Mouse (Mus musculus) cerebellum, adult 2 months (tissue): ENCODE measurements around the gene Hfe. TPM values are rescaled to one million over a fixed set of nuclear protein-coding genes. Genes with fewer than 3 reads are reported as not detected.
A peak's percentile ranks its signal among the peaks of the same experiment; 100 is the strongest.

Experiments
- DNase-seq, 2 experiments: peaks; one replicate each; pipeline ENCODE4 v3.0.0; 2021
- H3K27ac ChIP-seq: fragments of 200-500 bp; 2 replicates; pipeline ENCODE4 v1.5.1; 2012; ENCODE audit warnings: low read length, control low read depth, inconsistent platforms; ENCODE audit not compliant: insufficient read depth
- H3K27me3 ChIP-seq: fragments of 200-500 bp; 2 replicates; pipeline ENCODE4 v1.6.1; 2012; ENCODE audit warnings: inconsistent platforms, mild to moderate bottlenecking, low read length, moderate library complexity; ENCODE audit not compliant: control insufficient read depth, insufficient read depth
- H3K4me1 ChIP-seq: fragments of 200-500 bp; 2 replicates; pipeline ENCODE4 v1.6.1; 2011; ENCODE audit warnings: low read length; ENCODE audit not compliant: control insufficient read depth, insufficient read depth
- H3K4me3 ChIP-seq: fragments of 200-500 bp; replicated peaks from 2 replicates; pipeline ENCODE3; 2011; ENCODE audit warnings: mild to moderate bottlenecking, low read depth, low read length, control low read depth; ENCODE audit not compliant: insufficient read depth
- CTCF ChIP-seq: fragments of 200-500 bp; IDR thresholded peaks from 2 replicates; pipeline ENCODE4 v1.5.1; 2011; ENCODE audit warnings: low read depth, mild to moderate bottlenecking, control low read depth, low read length, moderate library complexity, borderline replicate concordance; ENCODE audit not compliant: insufficient read depth
- POLR2A ChIP-seq: fragments of 200-500 bp; IDR thresholded peaks from 2 replicates; pipeline ENCODE4 v1.6.1; 2011; ENCODE audit warnings: low read length, control low read depth, borderline replicate concordance; ENCODE audit not compliant: insufficient read depth
- WGBS: fragments of 180-500 bp; shearing (Covaris S2); methylation state at CpG from one replicate; pipeline ENCODE4 v1.1.7; 2018; 5-methylcytosine and 5-hydroxymethylcytosine counted together
- polyA plus RNA-seq: library from polyadenylated mRNA; depleted of rRNA; stranded (reverse); fragments of >200 nt; gene quantifications from 2 replicates; pipeline ENCODE4 v1.2.3, GENCODE M21; 2012

Gene Hfe
- polyA plus RNA-seq, 1 experiment: 6.2 TPM

GRCm38 (mm10) chr13:23740256-23740840, 29.7 kb upstream of the Hfe start:
- Histone ChIP-seq H3K27me3 (no peaks in the 10 kb centered on the region), H3K4me1 (no peaks in the 10 kb centered on the region), H3K27ac (peak overlapping the region; percentile 34; the same call in 1 of the 2 replicates), H3K4me3 (peak overlapping the region; percentile 88)
- WGBS: 36% methylated on average over 13 of the region's 13 CpGs
- no peak for DNase-seq
- TF ChIP-seq POLR2A (no peak), CTCF (no peak)

GRCm38 (mm10) chr13:23739922-23740252, 29.2 kb upstream of the Hfe start:
- peak overlapping the region; percentile 34; the same call in 1 of the 2 replicates for H3K27ac ChIP-seq
- peak; percentile 6; the same call in 1 of the 2 replicates for TF ChIP-seq POLR2A
- no peak for TF ChIP-seq CTCF
- no peaks in the 10 kb centered on the region for H3K27me3 ChIP-seq
- WGBS: under 1% methylated on average over 14 of the region's 14 CpGs
- H3K4me3 ChIP-seq: peak overlapping the region; percentile 88
- no peak for DNase-seq
- H3K4me1 ChIP-seq: no peaks in the 10 kb centered on the region

GRCm38 (mm10) chr13:23739069-23739921, 28.6 kb upstream of the Hfe start:
- H3K27ac ChIP-seq: peak overlapping the region; percentile 45; the same call in 1 of the 2 replicates
- H3K4me1 ChIP-seq: no peaks in the 10 kb centered on the region
- WGBS: under 1% methylated on average over 39 of the region's 39 CpGs
- DNase-seq: peak; percentile 87 to 92
- H3K27me3 ChIP-seq: no peaks in the 10 kb centered on the region
- H3K4me3 ChIP-seq: peak overlapping the region; percentile 88
- TF ChIP-seq POLR2A (peak; percentile 22; the same call in 1 of the 2 replicates), CTCF (no peak)

GRCm38 (mm10) chr13:23738677-23739068, 28.0 kb upstream of the Hfe start, which contains the start of gene Hist1h1c:
Hist1h1c (plus strand) TSS chr13:23738808.
- DNase-seq: peak; percentile 78 to 80
- Histone ChIP-seq H3K4me1 (no peaks in the 10 kb centered on the region), H3K4me3 (peak within 1 kb of the TSS; percentile 49), H3K27me3 (no peaks in the 10 kb centered on the region), H3K27ac (peak within 1 kb of the TSS; percentile 45; the same call in 1 of the 2 replicates)
- peak; percentile 51; the same call in 1 of the 2 replicates for TF ChIP-seq POLR2A
- no peak for TF ChIP-seq CTCF
- under 1% methylated on average over 38 of the region's 38 CpGs for WGBS

GRCm38 (mm10) chr13:23738041-23738440, 27.4 kb upstream of the Hfe start:
- Histone ChIP-seq H3K27me3 (no peaks in the 10 kb centered on the region), H3K4me3 (no peak overlapping the region), H3K27ac (no peak overlapping the region), H3K4me1 (no peaks in the 10 kb centered on the region)
- DNase-seq: no peak
- 23% methylated on average over 4 of the region's 4 CpGs for WGBS
- TF ChIP-seq POLR2A (no peak), CTCF (no peak)

GRCm38 (mm10) chr13:23737091-23737490, 26.4 kb upstream of the Hfe start:
- no peak for DNase-seq
- Histone ChIP-seq H3K4me1 (no peaks in the 10 kb centered on the region), H3K4me3 (no peak overlapping the region), H3K27me3 (no peaks in the 10 kb centered on the region), H3K27ac (no peak overlapping the region)
- TF ChIP-seq CTCF: no peak
- no peak for TF ChIP-seq POLR2A
- WGBS: 91% methylated on average over 5 of the region's 5 CpGs

- Histone ChIP-seq H3K4me1 (no peaks in the 10 kb centered on the region), H3K27me3 (no peaks in the 10 kb centered on the region), H3K4me3 (no peak overlapping the region), H3K27ac (no peak overlapping the region)
- peak; percentile 43; the same call in 1 of the 2 replicates for TF ChIP-seq CTCF
- TF ChIP-seq POLR2A: no peak
- WGBS: 17% methylated on average over 8 of the region's 8 CpGs
- DNase-seq: peak in 1 of 2 experiments; percentile 37
These were observed 21.6 kb upstream of the Hfe start for GRCm38 (mm10) chr13:23732156-23732804.

- Histone ChIP-seq H3K27me3 (no peaks in the 10 kb centered on the region), H3K4me1 (no peaks in the 10 kb centered on the region), H3K4me3 (no peak overlapping the region), H3K27ac (no peak overlapping the region)
- WGBS: 54% methylated on average over 8 of the region's 8 CpGs
- TF ChIP-seq POLR2A (no peak), CTCF (no peak)
- no peak for DNase-seq
These were observed 19.8 kb upstream of the Hfe start for GRCm38 (mm10) chr13:23730479-23730878.
